Mouse (Mus musculus): Measurements from ENCODE around the gene Zdhhc25.
A peak's percentile ranks its signal among the peaks of the same experiment; 100 is the strongest.

Gene Zdhhc25

DNA sequence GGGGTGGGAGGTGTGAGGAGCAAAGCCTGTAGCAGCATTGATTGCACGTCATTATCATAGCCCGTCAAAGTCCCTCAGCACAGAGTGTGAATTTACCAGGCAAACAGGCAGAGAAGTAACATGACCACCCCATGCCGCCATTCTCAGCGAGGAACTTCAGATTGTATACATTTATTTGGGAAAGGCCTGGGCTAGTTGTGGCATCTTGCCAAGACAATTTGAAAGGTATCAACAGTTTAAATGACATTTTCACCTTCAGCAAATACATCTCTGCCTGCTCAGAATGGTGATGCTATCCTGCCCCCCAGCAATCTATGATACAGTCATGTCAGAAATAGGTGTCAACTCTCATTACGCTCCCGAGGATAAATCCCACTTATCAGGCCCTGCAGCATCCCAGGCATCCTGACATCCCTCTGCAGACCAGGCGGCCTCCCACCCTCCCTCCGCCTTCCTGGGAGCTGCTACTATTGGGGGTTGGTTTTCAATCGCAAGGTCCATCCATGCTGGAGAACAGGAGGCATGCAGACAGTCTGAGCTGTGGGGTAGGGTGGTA is 28.8 kb downstream of the Zdhhc25 start:
- DNase-seq (ENCODE audit: low spot score): no peak

DNA sequence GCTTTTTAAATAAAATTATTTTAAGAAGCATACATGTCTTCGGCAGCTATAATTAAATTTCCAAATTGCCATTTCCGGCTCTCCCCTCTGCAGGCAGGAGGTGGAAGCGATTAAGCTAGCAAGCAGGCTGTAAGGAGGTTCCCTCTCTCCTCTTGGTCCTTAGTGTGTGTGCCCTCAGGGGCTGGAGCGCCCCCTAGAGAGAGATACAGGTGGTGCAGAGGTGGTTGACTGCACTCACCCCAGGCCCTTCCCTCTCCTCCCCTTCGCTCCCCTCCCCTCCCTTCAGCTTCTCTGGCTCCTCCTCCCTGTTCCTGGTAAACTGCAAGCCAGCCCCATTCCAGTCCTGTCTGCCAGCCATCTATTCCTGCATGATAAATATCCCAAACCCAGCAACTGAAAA is 35.1 kb downstream of the Zdhhc25 start:
- no peak for DNase-seq (ENCODE audit: low spot score)

DNA sequence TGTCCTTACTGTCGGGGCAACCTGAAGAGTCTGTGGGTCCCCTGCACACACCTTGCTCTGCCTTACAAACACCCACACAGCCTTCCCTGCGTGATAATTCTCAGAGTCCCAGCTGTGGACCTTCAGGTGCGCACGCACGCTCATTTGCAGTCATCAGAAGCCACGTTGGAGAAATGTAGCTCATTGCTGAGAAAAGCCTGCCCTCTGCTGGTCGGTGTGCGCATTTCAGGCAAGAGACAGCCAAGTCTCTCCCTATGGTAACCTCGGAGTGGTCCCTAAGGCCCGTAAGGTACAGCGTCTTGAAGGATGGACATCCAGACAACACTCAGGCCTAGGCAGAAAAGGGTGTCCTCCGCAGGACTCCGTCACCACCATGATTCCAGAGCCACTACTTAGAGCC is 50.9 kb downstream of the Zdhhc25 start:
- DNase-seq (ENCODE audit: low spot score): peak; percentile 29

Data from c-Kit-positive CD71-positive TER-119-positive erythroid progenitor cells, embryonic 14.5 days (primary cell).